Mouse (Mus musculus): ENCODE data around the gene Man1c1.

DNA sequence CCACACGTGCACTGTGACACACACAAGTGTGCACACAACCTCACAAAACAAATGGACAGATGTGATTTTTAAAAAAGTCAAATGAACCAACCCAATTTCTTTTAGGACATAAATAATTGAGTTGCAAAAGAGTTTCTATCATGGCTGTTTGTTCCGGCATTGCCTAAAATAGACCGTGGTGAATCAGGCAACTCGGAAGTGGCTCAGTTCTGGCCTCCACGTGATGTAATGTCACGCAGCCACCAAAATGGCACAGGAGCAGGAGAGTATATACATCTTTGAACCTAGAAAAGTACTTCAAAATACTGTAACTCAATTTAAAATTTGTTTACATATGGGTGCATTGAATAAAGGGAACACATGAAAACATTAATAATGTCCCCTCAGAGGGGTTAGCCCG, 118.0 kb downstream of the Man1c1 start:
- TF ChIP-seq CTCF (IDR thresholded peaks at IDR 0.05; ENCODE audit: control insufficient read depth, insufficient read depth, insufficient read length): no peak
- no peak for TF ChIP-seq MAX (IDR thresholded peaks at IDR 0.05)
- TF ChIP-seq MYOD1 (IDR thresholded peaks at IDR 0.05; ENCODE audit: control insufficient read depth, insufficient read length, low read depth): no peak
- no peak for TF ChIP-seq MYOG (IDR thresholded peaks at IDR 0.05; ENCODE audit: control insufficient read depth, extremely low read depth, insufficient read length)
- no peak for TF ChIP-seq USF1 (IDR thresholded peaks at IDR 0.05; ENCODE audit: low read depth)
- TF ChIP-seq CEBPB (IDR thresholded peaks at IDR 0.05; ENCODE audit: low read depth): no peak
- TF ChIP-seq FOSL1 (IDR thresholded peaks at IDR 0.05; ENCODE audit: insufficient read depth, low read length, poor library complexity, severe bottlenecking): no peak
